Mouse (Mus musculus): ENCODE data around the gene Olfr199.
"Not testable (repeated sequence)": the region's sequence is repeated elsewhere in the genome, so short reads cannot be mapped to it uniquely, and the experiment has no call there.

Olfr199 gene

DNA sequence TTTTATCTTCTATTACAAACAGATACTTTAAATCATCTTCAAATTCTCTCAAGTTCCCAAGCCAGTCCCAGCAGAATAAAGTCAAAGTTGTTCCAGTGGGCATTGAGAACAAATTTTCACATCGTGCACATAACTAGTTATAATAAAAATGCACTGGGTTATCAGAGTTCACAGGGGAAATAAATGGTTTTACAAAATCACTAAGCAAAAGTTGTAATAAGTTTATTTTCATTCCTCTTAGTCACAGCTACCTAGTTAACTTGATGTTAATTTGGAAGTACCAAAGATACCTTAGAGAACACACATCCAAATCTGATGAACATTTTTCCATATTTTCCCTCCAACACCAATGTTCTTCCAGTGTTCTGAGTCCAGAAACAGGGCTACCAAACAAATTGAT, at the start of gene Olfr199:
Gene Olfr199 (minus strand): TSS at position 101 of the 400 bp plus-strand sequence.
- DNase-seq, result not testable (repeated sequence)

DNA sequence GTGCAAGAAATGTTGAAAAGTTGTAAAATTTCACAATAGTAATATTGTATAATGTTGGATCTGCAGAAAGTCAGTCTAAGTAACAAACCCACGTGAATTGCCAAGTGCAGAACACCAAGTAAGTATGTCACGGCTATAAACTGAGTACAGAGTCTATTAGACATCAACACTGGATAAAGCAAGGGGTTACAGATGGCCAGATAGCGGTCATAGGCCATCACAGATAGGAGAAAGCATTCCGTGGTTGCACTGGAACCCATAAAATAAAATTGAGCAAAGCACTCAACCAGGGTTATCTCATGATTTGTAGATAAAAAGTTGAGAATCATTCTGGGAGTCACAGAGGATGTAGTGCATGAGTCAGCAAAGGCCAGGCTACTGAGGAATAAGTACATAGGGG, 49.5 kb upstream of the Olfr199 start:
- DNase-seq, result not testable (repeated sequence)

DNA sequence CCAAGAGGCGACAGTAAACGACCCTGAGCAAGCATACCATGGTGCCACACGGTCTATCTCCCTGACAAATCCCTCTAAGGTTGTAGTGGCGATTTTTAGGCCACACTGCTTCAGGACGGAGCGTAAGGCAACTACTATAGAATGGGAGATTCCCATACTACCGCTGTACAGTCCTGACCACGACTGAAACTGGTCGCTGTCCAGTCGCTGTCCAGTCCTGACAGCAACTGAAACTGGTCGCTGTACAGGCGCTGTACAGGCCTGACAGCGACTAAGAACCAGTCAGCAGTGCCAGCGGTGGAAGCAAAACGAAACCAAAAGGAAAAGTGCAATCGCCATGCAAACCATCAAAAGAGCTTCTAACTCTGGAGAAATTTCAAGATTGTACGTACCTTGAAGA, 30.1 kb upstream of the Olfr199 start:
- no peak for DNase-seq

DNA sequence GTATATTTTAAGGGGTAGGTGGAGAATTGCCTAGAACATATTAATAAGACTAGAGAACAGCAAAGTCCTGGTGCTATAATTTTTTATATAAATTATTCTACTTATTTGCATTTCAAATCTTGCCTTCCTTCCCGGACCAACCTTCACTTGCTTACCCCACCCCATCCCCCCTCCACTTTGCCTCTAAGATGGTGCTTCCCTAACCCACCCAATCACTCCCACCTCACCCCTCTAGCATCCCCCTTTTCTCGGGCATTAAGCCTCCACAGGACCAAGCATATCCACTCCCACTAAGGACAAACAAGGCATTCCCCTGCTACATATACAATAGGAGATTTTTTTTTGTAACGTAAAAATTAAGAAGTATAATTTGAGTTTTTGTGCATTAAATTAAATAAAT, 1.7 kb downstream of the Olfr199 start:
- not testable (repeated sequence) for DNase-seq

DNA sequence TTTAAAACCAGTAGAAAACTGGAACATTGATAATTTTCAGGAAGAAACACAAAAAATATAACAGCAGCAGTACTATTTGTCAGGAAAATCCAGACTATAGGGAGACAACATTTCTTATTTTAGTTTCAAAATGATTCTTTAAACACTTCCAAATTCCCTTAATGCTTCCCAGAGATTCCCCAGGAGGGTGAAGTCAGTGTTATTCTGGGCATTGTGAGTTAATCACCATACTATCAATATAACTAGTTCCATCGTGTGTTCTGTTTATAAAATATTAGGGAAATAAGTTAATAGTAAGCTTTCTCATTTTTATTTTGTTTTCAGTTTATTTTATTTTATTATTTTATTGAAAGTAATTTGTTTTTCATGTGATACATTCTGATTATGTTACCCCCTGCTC, 16.1 kb downstream of the Olfr199 start, which contains the start of gene Olfr198:
Gene Olfr198 (minus strand): TSS at position 101 of the 400 bp plus-strand sequence.
- DNase-seq, result not testable (repeated sequence)

DNA sequence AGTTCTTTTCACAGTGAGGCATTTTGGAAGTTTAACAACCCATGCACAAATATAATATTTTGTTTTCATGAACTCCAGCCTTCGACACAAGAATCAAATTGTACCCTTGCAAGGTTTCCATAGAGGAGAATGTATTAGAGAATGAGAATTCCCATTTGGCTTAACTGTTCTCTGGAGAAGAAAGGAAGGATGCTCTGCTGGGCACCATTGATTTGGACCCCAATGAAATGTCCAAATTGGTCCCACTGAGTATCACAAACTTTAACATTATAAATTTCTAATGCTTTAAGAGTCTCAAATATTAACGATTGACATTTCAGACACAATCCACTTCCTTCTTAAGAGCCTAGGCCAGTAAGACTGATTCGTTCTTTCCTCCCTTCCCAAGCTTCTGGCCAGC, 49.2 kb downstream of the Olfr199 start, which contains the start of gene Olfr196:
Gene Olfr196 (minus strand): TSS at position 101 of the 400 bp plus-strand sequence.
- DNase-seq, result no peak
